Mouse (Mus musculus) intestine, embryonic 15.5 days (tissue): ENCODE results near the gene Wdr26. TPM values are rescaled to one million over a fixed set of nuclear protein-coding genes. Genes with fewer than 3 reads are reported as not detected.

Source experiments
- ATAC-seq: fragments of 200-750 bp; cut with Nextera tagmentation; 2 replicates; pipeline ENCODE4 v1.8.0; 2017; ENCODE audit warnings: moderate TSS enrichment, moderate library complexity
- H3K27ac ChIP-seq: fragments of 300-500 bp; sonication (generic); 2 replicates; pipeline ENCODE4 v1.5.1; 2015; ENCODE audit warnings: mild to moderate bottlenecking, inconsistent platforms
- H3K27me3 ChIP-seq: fragments of 300-500 bp; sonication (generic); replicated peaks from 2 replicates; pipeline ENCODE4 v1.6.1; 2015; ENCODE audit warnings: inconsistent platforms
- H3K36me3 ChIP-seq: fragments of 300-500 bp; sonication (generic); 2 replicates; pipeline ENCODE4 v1.6.1; 2015; ENCODE audit warnings: inconsistent platforms
- H3K4me1 ChIP-seq: fragments of 300-500 bp; sonication (generic); replicated peaks from 2 replicates; pipeline ENCODE4 v1.6.1; 2015; ENCODE audit warnings: inconsistent platforms
- H3K4me2 ChIP-seq: fragments of 300-500 bp; sonication (generic); replicated peaks from 2 replicates; pipeline ENCODE4 v1.6.1; 2015; ENCODE audit warnings: mild to moderate bottlenecking, inconsistent platforms
- H3K4me3 ChIP-seq: fragments of 300-500 bp; sonication (generic); replicated peaks from 2 replicates; pipeline ENCODE4 v1.5.1; 2015; ENCODE audit warnings: inconsistent platforms
- H3K9ac ChIP-seq: fragments of 300-500 bp; sonication (generic); 2 replicates; pipeline ENCODE4 v1.6.1; 2015; ENCODE audit warnings: inconsistent platforms
- H3K9me3 ChIP-seq: fragments of 300-500 bp; sonication (generic); 2 replicates; pipeline ENCODE4 v1.6.1; 2016; ENCODE audit warnings: inconsistent platforms
- WGBS: fragments of 180-500 bp; shearing (Covaris S2); methylation state at CpG from one replicate; pipeline ENCODE4 v1.1.7; 2015; 5-methylcytosine and 5-hydroxymethylcytosine counted together
- polyA plus RNA-seq: library from polyadenylated mRNA; unstranded; fragments of >200 nt; fragmentation: Nextera tagmentation; extraction: Ambion mirVana; gene quantifications from 2 replicates; pipeline ENCODE4 v1.2.1, GENCODE M21; 2015

Wdr26 gene
- polyA plus RNA-seq, 1 experiment from 2014 or later, result 33.0 TPM

DNA sequence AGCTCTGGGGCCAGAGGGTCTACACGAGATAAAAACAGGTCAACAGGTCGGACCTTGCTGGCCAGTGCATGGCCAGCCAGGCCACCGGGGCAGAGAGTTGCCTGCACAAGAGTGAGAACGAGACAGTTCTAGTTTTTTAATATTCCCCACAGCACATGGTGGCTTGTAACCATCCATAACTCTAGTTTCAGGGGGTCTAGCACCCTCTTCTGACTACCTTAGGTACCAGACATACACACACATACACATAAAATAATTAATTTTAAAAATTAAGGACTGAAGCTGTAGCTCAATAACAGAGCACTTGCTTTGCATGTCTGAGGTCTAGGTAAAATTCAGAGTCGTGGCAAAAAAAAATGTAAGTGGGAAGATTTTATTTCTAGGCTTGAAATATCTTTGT, 39.8 kb upstream of the Wdr26 start:
- H3K4me3 ChIP-seq, result no peak overlapping the region
- H3K36me3 ChIP-seq, result no peaks in the 10 kb centered on the region
- 73% methylated on average over 5 of the region's 5 CpGs for WGBS
- H3K9ac ChIP-seq, result no peak overlapping the region
- no peaks in the 10 kb centered on the region for H3K9me3 ChIP-seq
- H3K27ac ChIP-seq, result no peak overlapping the region
- no peak for ATAC-seq
- H3K4me2 ChIP-seq, result no peak overlapping the region
- H3K27me3 ChIP-seq, result no peaks in the 10 kb centered on the region
- H3K4me1 ChIP-seq, result peaks cover 20% of the 10 kb centered on the region

- 94% methylated on average over 8 of the region's 8 CpGs for WGBS
- no peaks in the 10 kb centered on the region for H3K36me3 ChIP-seq
- no peaks in the 10 kb centered on the region for H3K9me3 ChIP-seq
- ATAC-seq, result no peak
- no peaks in the 10 kb centered on the region for H3K27me3 ChIP-seq
- H3K9ac ChIP-seq, result no peak overlapping the region
- no peak overlapping the region for H3K27ac ChIP-seq
- H3K4me1 ChIP-seq, result peaks cover 19% of the 10 kb centered on the region
- H3K4me2 ChIP-seq, result no peak overlapping the region
- no peak overlapping the region for H3K4me3 ChIP-seq
These were observed 39.2 kb upstream of the Wdr26 start for GRCm38 (mm10) chr1:181250961-181251360.

DNA sequence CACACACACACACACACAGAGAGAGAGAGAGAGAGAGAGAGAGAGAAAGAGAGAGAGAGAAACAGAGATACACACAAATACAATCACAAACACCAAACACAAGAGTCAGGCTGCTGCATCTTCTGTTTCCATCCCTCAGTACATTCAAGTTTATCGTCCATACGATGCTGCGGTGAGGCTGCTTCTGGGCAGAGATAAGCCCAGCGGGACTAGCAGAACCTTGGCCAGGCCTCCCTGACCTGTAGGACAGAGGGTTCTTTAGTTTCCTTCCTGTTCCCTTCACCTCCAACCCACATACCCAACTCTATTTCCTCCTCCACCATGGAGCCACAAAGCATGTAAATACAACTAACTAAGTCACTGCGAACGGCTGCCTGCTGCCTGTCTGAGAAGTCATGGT, 37.7 kb upstream of the Wdr26 start:
- H3K4me1 ChIP-seq, result peaks cover 16% of the 10 kb centered on the region
- H3K9ac ChIP-seq, result no peak overlapping the region
- H3K4me2 ChIP-seq, result no peak overlapping the region
- H3K9me3 ChIP-seq, result no peaks in the 10 kb centered on the region
- no peak overlapping the region for H3K4me3 ChIP-seq
- no peak overlapping the region for H3K27ac ChIP-seq
- no peak for ATAC-seq
- H3K27me3 ChIP-seq, result no peaks in the 10 kb centered on the region
- no peaks in the 10 kb centered on the region for H3K36me3 ChIP-seq
- WGBS, result 85% methylated on average over 6 of the region's 6 CpGs

- 64% methylated on average over 3 of the region's 3 CpGs for WGBS
These were observed 35.4 kb upstream of the Wdr26 start for GRCm38 (mm10) chr1:181247175-181247574.

DNA sequence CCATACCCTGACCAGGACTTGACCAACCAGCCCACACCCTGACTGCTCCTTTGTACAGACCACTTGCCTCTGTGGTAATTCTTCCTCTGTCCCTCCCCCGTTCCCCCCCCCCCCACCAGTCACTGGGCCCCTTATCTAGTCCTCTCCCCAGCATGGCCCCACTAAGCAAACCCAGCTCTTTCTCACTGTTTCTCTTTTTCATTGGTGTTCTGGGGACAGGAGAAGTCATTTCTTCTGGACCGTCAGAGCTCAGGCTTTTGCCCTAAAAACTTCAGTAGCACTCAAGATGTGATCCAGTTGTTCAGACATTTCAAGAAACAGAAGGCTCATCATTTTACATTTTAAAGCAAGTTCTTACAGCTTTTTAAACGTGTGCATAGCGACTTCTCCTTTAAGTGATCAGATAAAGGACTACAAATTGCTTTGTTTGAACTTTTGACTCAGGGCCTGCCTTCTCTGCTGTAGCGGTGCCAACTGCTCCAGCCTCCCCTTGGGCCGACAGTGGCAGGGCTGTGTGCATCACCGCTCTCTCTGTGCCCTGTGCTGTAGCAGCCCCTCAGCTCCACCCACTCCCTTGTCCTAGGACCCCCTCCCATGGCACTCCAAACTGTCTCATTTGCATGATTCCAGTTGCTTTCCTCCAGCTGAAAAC, 34.8 kb upstream of the Wdr26 start:
- no peak overlapping the region for H3K9ac ChIP-seq
- H3K4me3 ChIP-seq, result no peak overlapping the region
- peak; percentile 89 for ATAC-seq
- peak overlapping the region; percentile 31 for H3K4me2 ChIP-seq
- peaks cover 16% of the 10 kb centered on the region for H3K4me1 ChIP-seq
- peak overlapping the region; percentile 66 for H3K27ac ChIP-seq
- WGBS, result 18% methylated on average over 7 of the region's 7 CpGs
- no peaks in the 10 kb centered on the region for H3K36me3 ChIP-seq
- H3K27me3 ChIP-seq, result no peaks in the 10 kb centered on the region
- H3K9me3 ChIP-seq, result no peaks in the 10 kb centered on the region

More at GRCm38 (mm10) chr1:181247175-181247574, 35.4 kb upstream of the Wdr26 start:
- ATAC-seq, result no peak
- H3K36me3 ChIP-seq, result no peaks in the 10 kb centered on the region
- no peak overlapping the region for H3K9ac ChIP-seq
- H3K27ac ChIP-seq, result peak overlapping the region; percentile 66
- H3K4me2 ChIP-seq, result no peak overlapping the region
- H3K4me3 ChIP-seq, result no peak overlapping the region
- H3K27me3 ChIP-seq, result no peaks in the 10 kb centered on the region
- peaks cover 16% of the 10 kb centered on the region for H3K4me1 ChIP-seq
- H3K9me3 ChIP-seq, result no peaks in the 10 kb centered on the region

DNA sequence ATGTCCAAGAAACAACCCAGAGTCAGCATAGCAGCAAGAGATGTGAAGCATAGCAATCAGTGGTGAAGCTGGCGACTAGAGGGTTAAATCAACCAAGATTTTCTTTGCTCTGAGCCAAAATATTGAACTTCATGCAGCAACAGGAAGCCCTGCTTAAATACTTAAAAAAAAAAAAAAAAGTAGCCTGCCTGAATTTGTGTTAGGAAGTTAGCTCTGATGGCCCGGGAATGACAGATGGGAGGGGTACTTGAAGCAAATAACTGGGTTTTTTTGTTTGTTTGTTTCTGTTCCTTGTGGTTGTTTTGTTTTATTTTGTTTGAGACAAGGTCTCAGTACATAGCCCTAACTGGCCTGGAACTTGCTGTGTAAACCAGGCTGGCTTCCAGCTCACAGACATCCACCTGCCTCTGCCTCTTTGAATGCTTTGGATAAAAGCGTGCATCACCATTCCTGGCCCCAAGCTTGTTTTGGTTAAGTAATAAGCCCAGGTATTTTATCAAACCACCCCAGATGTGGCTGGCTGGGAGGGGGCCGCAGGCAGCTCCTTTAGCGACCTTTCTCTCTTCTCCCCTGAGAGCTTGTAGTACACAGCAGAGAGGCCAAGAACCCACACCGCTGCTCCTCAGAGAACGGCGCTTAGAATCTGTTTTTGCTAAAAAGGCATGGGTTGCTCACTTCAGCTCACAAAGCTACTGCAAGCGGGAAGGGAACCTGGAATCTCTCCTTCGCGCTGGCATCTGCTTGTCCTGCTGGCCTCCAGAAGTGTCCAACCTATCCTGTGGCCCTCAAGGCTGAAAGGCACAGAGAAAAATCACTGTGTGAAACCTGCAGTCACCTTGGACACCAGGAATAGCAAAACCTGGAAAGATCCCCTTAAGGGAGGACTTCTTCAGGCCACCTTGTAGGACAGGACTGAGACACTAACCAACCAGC, 34.0 kb upstream of the Wdr26 start:
- peak overlapping the region; percentile 66 for H3K27ac ChIP-seq
- H3K9ac ChIP-seq, result no peak overlapping the region
- H3K9me3 ChIP-seq, result no peaks in the 10 kb centered on the region
- no peaks in the 10 kb centered on the region for H3K36me3 ChIP-seq
- H3K27me3 ChIP-seq, result no peaks in the 10 kb centered on the region
- no peak overlapping the region for H3K4me3 ChIP-seq
- peak; percentile 41; the same call in 1 of the 2 replicates for ATAC-seq
- WGBS, result 65% methylated on average over 11 of the region's 11 CpGs
- peaks cover 16% of the 10 kb centered on the region for H3K4me1 ChIP-seq
- no peak overlapping the region for H3K4me2 ChIP-seq

DNA sequence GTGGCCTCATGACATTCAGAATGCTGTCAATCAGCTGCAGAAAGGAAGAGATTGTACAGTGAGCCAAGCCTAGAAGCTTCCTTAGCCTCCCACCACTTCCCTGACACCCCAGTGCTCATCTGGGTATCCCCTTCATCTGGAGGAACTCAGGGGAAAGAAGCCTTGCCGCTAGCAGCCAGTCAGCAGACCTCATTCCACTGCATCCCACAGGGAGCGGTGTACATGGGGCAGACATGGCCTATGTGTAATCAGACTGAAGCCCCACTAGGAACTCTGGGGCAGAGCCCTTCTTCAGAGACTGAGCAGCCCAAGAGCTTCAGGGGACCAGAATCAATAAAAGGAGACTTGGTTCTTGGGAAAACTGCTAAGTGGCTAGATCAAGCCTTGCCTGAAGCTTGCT, 33.3 kb upstream of the Wdr26 start:
- H3K4me3 ChIP-seq, result no peak overlapping the region
- H3K27ac ChIP-seq, result no peak overlapping the region
- 90% methylated on average over 2 of the region's 2 CpGs for WGBS
- no peak overlapping the region for H3K9ac ChIP-seq
- peaks cover 16% of the 10 kb centered on the region for H3K4me1 ChIP-seq
- H3K4me2 ChIP-seq, result no peak overlapping the region
- no peaks in the 10 kb centered on the region for H3K9me3 ChIP-seq
- no peaks in the 10 kb centered on the region for H3K27me3 ChIP-seq
- no peaks in the 10 kb centered on the region for H3K36me3 ChIP-seq
- ATAC-seq, result no peak

- peaks cover 5% of the 10 kb centered on the region for H3K4me1 ChIP-seq
- H3K9ac ChIP-seq, result no peak overlapping the region
- H3K9me3 ChIP-seq, result no peaks in the 10 kb centered on the region
- no peak overlapping the region for H3K27ac ChIP-seq
- ATAC-seq, result no peak
- no peaks in the 10 kb centered on the region for H3K27me3 ChIP-seq
- no peak overlapping the region for H3K4me2 ChIP-seq
- H3K36me3 ChIP-seq, result no peaks in the 10 kb centered on the region
- H3K4me3 ChIP-seq, result no peak overlapping the region
- WGBS, result 98% methylated on average over 3 of the region's 3 CpGs
These were observed 29.4 kb upstream of the Wdr26 start for GRCm38 (mm10) chr1:181241185-181241584.

GRCm38 (mm10) chr1:181237332-181237731, 25.5 kb upstream of the Wdr26 start:
- ATAC-seq, result no peak
- Histone ChIP-seq H3K4me1 (peaks cover 8% of the 10 kb centered on the region), H3K9ac (no peak overlapping the region), H3K4me2 (no peak overlapping the region), H3K27ac (no peak overlapping the region), H3K27me3 (no peaks in the 10 kb centered on the region), H3K4me3 (no peak overlapping the region), H3K9me3 (no peaks in the 10 kb centered on the region), H3K36me3 (no peaks in the 10 kb centered on the region)
- 59% methylated on average over 5 of the region's 5 CpGs for WGBS

GRCm38 (mm10) chr1:181234326-181235035, 22.7 kb upstream of the Wdr26 start:
- Histone ChIP-seq H3K4me2 (peak overlapping the region; percentile 53), H3K27ac (0 out of 2 replicates have a peak overlapping the region, but pooled peaks have one; percentile 27), H3K4me3 (peak overlapping the region; percentile 19; the same call in 1 of the 2 replicates), H3K9ac (peak overlapping the region; percentile 28; the same call in 1 of the 2 replicates), H3K27me3 (no peaks in the 10 kb centered on the region), H3K4me1 (peaks cover 16% of the 10 kb centered on the region), H3K9me3 (no peaks in the 10 kb centered on the region), H3K36me3 (no peaks in the 10 kb centered on the region)
- ATAC-seq, result peak; percentile 44; the same call in 1 of the 2 replicates
- 26% methylated on average over 8 of the region's 8 CpGs for WGBS

GRCm38 (mm10) chr1:181233734-181234133, 21.9 kb upstream of the Wdr26 start:
- Histone ChIP-seq H3K27ac (0 out of 2 replicates have a peak overlapping the region, but pooled peaks have one; percentile 27), H3K36me3 (no peaks in the 10 kb centered on the region), H3K9ac (no peak overlapping the region), H3K4me3 (no peak overlapping the region), H3K4me2 (peak overlapping the region; percentile 53; the same call in 1 of the 2 replicates), H3K4me1 (peaks cover 16% of the 10 kb centered on the region), H3K27me3 (no peaks in the 10 kb centered on the region), H3K9me3 (no peaks in the 10 kb centered on the region)
- no peak for ATAC-seq
- WGBS, result 78% methylated on average over 6 of the region's 6 CpGs
